Mouse (Mus musculus) forebrain, embryonic 16.5 days (tissue): ENCODE measurements around the gene Plxna2. TPM values are rescaled to one million over a fixed set of nuclear protein-coding genes. Genes with fewer than 3 reads are reported as not detected.

Source experiments
- ATAC-seq: fragments of 200-750 bp; cut with Nextera tagmentation; 2 replicates; pipeline ENCODE4 v1.8.0; 2017; ENCODE audit warnings: mild to moderate bottlenecking, moderate library complexity
- H3K27ac ChIP-seq: fragments of 300-500 bp; sonication (generic); 2 replicates; pipeline ENCODE4 v1.5.1; 2014; ENCODE audit warnings: low read length, control low read depth
- H3K27me3 ChIP-seq: fragments of 300-500 bp; sonication (generic); replicated peaks from 2 replicates; pipeline ENCODE4 v1.6.1; 2014; ENCODE audit warnings: low read length; ENCODE audit not compliant: control insufficient read depth, insufficient read depth
- H3K36me3 ChIP-seq: fragments of 300-500 bp; sonication (generic); 2 replicates; pipeline ENCODE4 v1.6.1; 2014; ENCODE audit not compliant: control insufficient read depth, insufficient read depth
- H3K4me1 ChIP-seq: fragments of 300-500 bp; sonication (generic); replicated peaks from 2 replicates; pipeline ENCODE4 v1.6.1; 2014; ENCODE audit warnings: low read length; ENCODE audit not compliant: control insufficient read depth, insufficient read depth
- H3K4me2 ChIP-seq: fragments of 300-500 bp; sonication (generic); 2 replicates; pipeline ENCODE4 v1.6.1; 2014; ENCODE audit warnings: mild to moderate bottlenecking, low read length, control low read depth
- H3K4me3 ChIP-seq: fragments of 300-500 bp; sonication (generic); replicated peaks from 2 replicates; pipeline ENCODE4 v1.5.1; 2014; ENCODE audit warnings: mild to moderate bottlenecking, low read length, control low read depth
- H3K9ac ChIP-seq: fragments of 300-500 bp; sonication (generic); replicated peaks from 2 replicates; pipeline ENCODE4 v1.6.1; 2014; ENCODE audit warnings: low read depth, low read length, control low read depth
- H3K9me3 ChIP-seq: fragments of 300-500 bp; sonication (generic); 2 replicates; pipeline ENCODE4 v1.6.1; 2016; ENCODE audit warnings: low read length; ENCODE audit not compliant: control insufficient read depth
- whole genome bisulfite sequencing: fragments of 180-500 bp; shearing (Covaris S2); extraction: QIAGEN DNeasy Blood & Tissue Kit; methylation state at CpG from one replicate; pipeline ENCODE4 v1.1.7; 2014; 5-methylcytosine and 5-hydroxymethylcytosine counted together
- polyA plus RNA-seq: library from polyadenylated mRNA; unstranded; fragments of >200 nt; fragmentation: Nextera tagmentation; extraction: Ambion mirVana; gene quantifications from 2 replicates; pipeline ENCODE4 v1.2.1, GENCODE M21; 2015

The Plxna2 gene
- polyA plus RNA-seq: 76.0 and 80.3 TPM in 2 replicates

DNA sequence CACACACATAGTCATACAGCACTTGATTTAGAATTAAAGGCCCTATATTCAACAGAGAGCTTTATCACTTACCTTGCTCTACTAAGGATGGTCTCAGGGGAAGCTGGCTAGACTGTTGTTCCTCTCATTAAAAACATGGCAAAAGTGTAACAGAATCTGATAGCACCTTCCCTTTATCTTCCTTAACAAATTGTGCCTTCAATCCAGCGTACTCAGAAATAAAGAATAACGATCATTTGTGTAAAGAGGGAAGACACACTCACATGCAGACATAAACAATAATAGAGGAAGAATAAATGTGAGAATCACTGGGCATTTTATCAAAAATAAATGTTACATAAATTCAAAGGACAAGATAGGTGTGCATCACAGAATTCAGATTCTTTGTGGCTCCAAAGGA lies at the start of gene Plxna2:
TSS of gene Plxna2 (plus strand) at position 301 of the 400 bp plus-strand sequence.
- ATAC-seq: no peak
- H3K4me1 ChIP-seq: peaks cover 22% of the 10 kb centered on the region
- WGBS: 89% methylated on average over 2 of the region's 2 CpGs
- H3K36me3 ChIP-seq: no peaks in the 10 kb centered on the region
- peak within 1 kb of the TSS; percentile 91 for H3K4me3 ChIP-seq
- H3K27me3 ChIP-seq: no peaks in the 10 kb centered on the region
- no peaks in the 10 kb centered on the region for H3K9me3 ChIP-seq
- peak within 1 kb of the TSS; percentile 81 for H3K4me2 ChIP-seq
- peak within 1 kb of the TSS; percentile 99 for H3K9ac ChIP-seq
- H3K27ac ChIP-seq: peak within 1 kb of the TSS; percentile 97

DNA sequence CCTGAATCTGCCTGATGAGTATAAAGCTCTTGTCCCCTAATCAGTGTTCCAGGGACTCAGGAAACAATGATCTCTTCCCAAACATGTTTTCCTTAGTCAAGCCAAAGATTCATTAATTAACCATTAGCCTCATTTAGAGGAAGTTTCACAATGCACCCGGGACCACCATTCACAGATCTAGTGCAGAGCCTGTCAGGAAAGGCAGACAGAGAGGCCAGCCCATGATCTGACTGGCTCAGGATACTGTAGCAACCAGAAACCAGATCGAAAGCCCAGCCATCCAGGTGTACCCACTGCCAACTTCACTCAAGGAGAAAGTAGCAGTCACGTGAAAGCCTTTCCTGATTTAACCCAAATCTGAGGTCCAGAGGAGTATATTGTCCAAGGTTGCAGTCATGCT lies 44.1 kb upstream of the Plxna2 start:
- H3K27me3 ChIP-seq: no peaks in the 10 kb centered on the region
- H3K9me3 ChIP-seq: no peaks in the 10 kb centered on the region
- peaks cover 9% of the 10 kb centered on the region for H3K4me1 ChIP-seq
- H3K27ac ChIP-seq: no peak overlapping the region
- no peak overlapping the region for H3K4me3 ChIP-seq
- no peak overlapping the region for H3K4me2 ChIP-seq
- no peak overlapping the region for H3K9ac ChIP-seq
- H3K36me3 ChIP-seq: no peaks in the 10 kb centered on the region
- WGBS: 24% methylated on average over 3 of the region's 3 CpGs
- peak; percentile 55; the same call in 1 of the 2 replicates for ATAC-seq

GRCm38 (mm10) chr1:194578270-194578669 lies 39.7 kb upstream of the Plxna2 start:
- WGBS: 51% methylated on average over 3 of the region's 3 CpGs
- H3K4me3 ChIP-seq: no peak overlapping the region
- peaks cover 12% of the 10 kb centered on the region for H3K4me1 ChIP-seq
- no peaks in the 10 kb centered on the region for H3K27me3 ChIP-seq
- no peaks in the 10 kb centered on the region for H3K36me3 ChIP-seq
- no peaks in the 10 kb centered on the region for H3K9me3 ChIP-seq
- peak overlapping the region; percentile 49 for H3K27ac ChIP-seq
- H3K9ac ChIP-seq: no peak overlapping the region
- ATAC-seq: peak; percentile 87
- no peak overlapping the region for H3K4me2 ChIP-seq

DNA sequence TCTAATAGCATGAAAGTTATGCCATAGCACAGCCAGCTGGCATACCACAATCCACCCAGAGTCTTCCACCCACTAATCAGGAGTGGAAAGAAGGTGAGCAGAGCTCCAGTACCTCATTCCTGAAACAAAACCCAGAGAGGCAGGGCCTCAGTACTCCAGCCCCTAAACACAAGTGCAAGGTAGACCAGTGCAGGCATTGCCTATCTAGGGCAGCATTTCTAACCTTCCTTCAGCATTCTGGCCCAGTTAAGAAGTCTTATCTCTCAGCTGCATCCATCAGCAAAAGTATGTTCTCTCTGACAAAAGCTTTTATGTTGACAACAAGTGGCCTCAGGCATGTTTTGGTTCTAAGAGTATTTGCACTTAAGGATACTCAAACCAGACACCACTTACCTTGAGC lies 37.5 kb upstream of the Plxna2 start:
- H3K4me1 ChIP-seq: peaks cover 8% of the 10 kb centered on the region
- no peak overlapping the region for H3K4me2 ChIP-seq
- H3K9ac ChIP-seq: no peak overlapping the region
- H3K9me3 ChIP-seq: no peaks in the 10 kb centered on the region
- no peaks in the 10 kb centered on the region for H3K36me3 ChIP-seq
- no peak overlapping the region for H3K4me3 ChIP-seq
- H3K27ac ChIP-seq: no peak overlapping the region
- H3K27me3 ChIP-seq: no peaks in the 10 kb centered on the region
- ATAC-seq: no peak

DNA sequence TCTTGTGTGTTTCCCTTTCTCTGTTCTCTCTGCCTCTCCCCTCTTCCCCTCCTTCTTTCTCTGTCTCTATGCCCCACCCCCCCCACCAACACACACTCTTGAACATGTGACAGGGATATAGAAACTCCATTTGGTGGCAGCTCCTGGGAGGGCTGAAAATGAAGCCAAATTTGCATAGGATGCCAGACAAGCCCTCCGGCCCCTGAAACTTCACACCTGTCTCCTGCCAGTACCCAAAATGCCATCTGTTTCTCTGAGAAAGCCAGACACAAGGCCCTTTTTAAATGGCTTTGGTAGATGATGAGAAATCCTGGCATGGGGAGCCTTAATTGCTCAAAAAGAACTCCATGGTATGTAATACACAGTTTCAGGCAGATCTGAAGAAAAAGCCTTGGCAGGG lies 31.3 kb upstream of the Plxna2 start:
- H3K27ac ChIP-seq: peak overlapping the region; percentile 80
- H3K9ac ChIP-seq: no peak overlapping the region
- 30% methylated on average over 1 of the region's 1 CpGs for WGBS
- no peak overlapping the region for H3K4me2 ChIP-seq
- ATAC-seq: peak; percentile 87
- H3K9me3 ChIP-seq: no peaks in the 10 kb centered on the region
- no peak overlapping the region for H3K4me3 ChIP-seq
- H3K27me3 ChIP-seq: no peaks in the 10 kb centered on the region
- no peaks in the 10 kb centered on the region for H3K36me3 ChIP-seq
- H3K4me1 ChIP-seq: peaks cover 19% of the 10 kb centered on the region

GRCm38 (mm10) chr1:194587532-194587931 lies 30.5 kb upstream of the Plxna2 start:
- H3K4me2 ChIP-seq: no peak overlapping the region
- H3K27me3 ChIP-seq: no peaks in the 10 kb centered on the region
- H3K36me3 ChIP-seq: no peaks in the 10 kb centered on the region
- H3K4me3 ChIP-seq: no peak overlapping the region
- no peaks in the 10 kb centered on the region for H3K9me3 ChIP-seq
- peak overlapping the region; percentile 80 for H3K27ac ChIP-seq
- ATAC-seq: peak; percentile 80
- peaks cover 19% of the 10 kb centered on the region for H3K4me1 ChIP-seq
- no peak overlapping the region for H3K9ac ChIP-seq

DNA sequence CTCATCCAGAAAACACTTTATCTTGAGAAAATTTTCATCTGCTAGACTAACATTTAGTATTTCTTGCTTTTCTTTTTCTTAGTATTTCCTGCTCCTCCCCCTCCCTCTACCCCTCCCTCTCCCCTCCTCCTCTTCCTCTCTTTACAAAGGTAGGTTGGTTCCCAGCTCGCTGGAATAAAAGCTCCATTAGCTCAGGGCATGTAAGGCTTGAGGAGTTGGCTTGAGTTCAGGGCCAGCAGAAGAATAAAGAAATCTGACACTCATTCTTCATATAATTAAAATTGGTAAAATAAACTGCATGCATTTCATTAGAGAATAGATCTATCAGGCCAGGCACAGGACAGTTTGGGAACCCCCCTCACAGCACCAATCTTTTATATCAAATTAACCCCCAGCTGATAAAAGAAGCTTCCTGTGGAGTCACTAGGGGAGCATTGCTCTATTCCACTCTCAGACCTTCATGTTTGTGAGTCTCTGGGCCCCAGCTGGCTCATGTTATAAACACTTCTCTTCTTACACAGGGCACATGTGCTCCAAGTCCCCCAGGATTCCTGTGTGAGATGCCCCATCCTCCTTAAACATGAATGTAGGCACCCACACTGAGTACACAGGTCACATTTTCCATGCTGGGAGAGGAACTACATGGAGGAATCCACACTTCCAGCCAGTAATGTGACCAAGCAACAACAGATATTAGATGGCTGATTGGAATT lies 29.9 kb upstream of the Plxna2 start:
- 0% methylated on average over 1 of the region's 1 CpGs for WGBS
- no peak; the same call in 1 of the 2 replicates for ATAC-seq
- H3K9me3 ChIP-seq: no peaks in the 10 kb centered on the region
- H3K9ac ChIP-seq: no peak overlapping the region
- peaks cover 19% of the 10 kb centered on the region for H3K4me1 ChIP-seq
- H3K4me2 ChIP-seq: no peak overlapping the region
- no peak overlapping the region for H3K4me3 ChIP-seq
- H3K27ac ChIP-seq: peak overlapping the region; percentile 80
- no peaks in the 10 kb centered on the region for H3K27me3 ChIP-seq
- no peaks in the 10 kb centered on the region for H3K36me3 ChIP-seq

GRCm38 (mm10) chr1:194588711-194589451 lies 29.1 kb upstream of the Plxna2 start:
- Histone ChIP-seq H3K36me3 (no peaks in the 10 kb centered on the region), H3K9me3 (no peaks in the 10 kb centered on the region), H3K27ac (peak overlapping the region; percentile 77), H3K4me1 (peaks cover 19% of the 10 kb centered on the region), H3K4me2 (no peak overlapping the region), H3K9ac (no peak overlapping the region), H3K4me3 (no peak overlapping the region), H3K27me3 (no peaks in the 10 kb centered on the region)
- WGBS: 41% methylated on average over 1 of the region's 1 CpGs
- no peak for ATAC-seq

DNA sequence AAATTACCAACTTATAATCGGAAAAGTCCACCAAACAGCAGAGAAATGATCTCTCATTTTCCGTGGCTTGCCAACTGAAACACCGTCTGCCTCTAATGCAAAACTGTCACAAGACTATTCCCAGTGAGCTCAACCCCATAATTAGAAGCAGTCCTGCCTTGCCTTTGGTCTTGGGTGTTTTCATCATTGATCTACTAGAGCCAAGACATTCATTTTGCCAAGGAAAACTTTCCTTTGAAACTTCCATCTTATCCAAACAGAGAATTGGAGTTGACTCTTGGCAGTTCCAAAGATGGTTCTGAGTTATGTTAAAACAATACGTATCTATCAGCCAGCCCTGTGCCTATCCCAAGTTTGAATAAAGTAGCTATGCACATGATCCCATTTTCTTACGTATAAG lies 24.9 kb upstream of the Plxna2 start:
- H3K9ac ChIP-seq: no peak overlapping the region
- H3K36me3 ChIP-seq: no peaks in the 10 kb centered on the region
- H3K4me1 ChIP-seq: peaks cover 9% of the 10 kb centered on the region
- no peak for ATAC-seq
- no peaks in the 10 kb centered on the region for H3K27me3 ChIP-seq
- no peak overlapping the region for H3K4me3 ChIP-seq
- H3K9me3 ChIP-seq: no peaks in the 10 kb centered on the region
- H3K27ac ChIP-seq: no peak overlapping the region
- 82% methylated on average over 5 of the region's 5 CpGs for WGBS
- no peak overlapping the region for H3K4me2 ChIP-seq
